Mouse (Mus musculus) forebrain, embryonic 14.5 days (tissue): ENCODE measurements at regions not wholly inside any gene's neighbourhood (a gene's known extent, or its start where the extent isn't known, plus 50 kb on each side); places are given as distances from the start of the nearest gene placed in this dataset.

ENCODE experiments used
- ATAC-seq: fragments of 200-750 bp; cut with Nextera tagmentation; 2 replicates; pipeline ENCODE4 v1.8.0; 2017; ENCODE audit warnings: mild to moderate bottlenecking, moderate library complexity
- DNase-seq: peaks from one replicate; pipeline ENCODE4 v3.0.0-alpha.2; 2015; ENCODE audit warnings: low spot score
- H3K27ac ChIP-seq: fragments of 300-500 bp; sonication (generic); 2 replicates; pipeline ENCODE4 v1.5.1; 2014; ENCODE audit warnings: low read depth, mild to moderate bottlenecking, control low read depth, low read length, moderate library complexity
- H3K27me3 ChIP-seq: fragments of 300-500 bp; sonication (generic); replicated peaks from 2 replicates; pipeline ENCODE4 v1.6.1; 2014; ENCODE audit warnings: low read length, control low read depth, mixed read lengths; ENCODE audit not compliant: control insufficient read depth, insufficient read depth
- H3K36me3 ChIP-seq: fragments of 300-500 bp; sonication (generic); 2 replicates; pipeline ENCODE4 v1.6.1; 2014; ENCODE audit warnings: low read length, control low read depth; ENCODE audit not compliant: control insufficient read depth, insufficient read depth
- H3K4me1 ChIP-seq: fragments of 300-500 bp; sonication (generic); 2 replicates; pipeline ENCODE4 v1.6.1; 2014; ENCODE audit warnings: antibody characterized with exemption, low read length, control low read depth; ENCODE audit not compliant: control insufficient read depth, insufficient read depth
- H3K4me2 ChIP-seq: fragments of 300-500 bp; sonication (generic); 2 replicates; pipeline ENCODE4 v1.6.1; 2014; ENCODE audit warnings: mild to moderate bottlenecking, control low read depth, low read length
- H3K4me3 ChIP-seq: fragments of 300-500 bp; sonication (generic); 2 replicates; pipeline ENCODE4 v1.5.1; 2014; ENCODE audit warnings: low read depth, low read length, control low read depth
- H3K9ac ChIP-seq: fragments of 300-500 bp; sonication (generic); 2 replicates; pipeline ENCODE4 v1.6.1; 2014; ENCODE audit warnings: mild to moderate bottlenecking, low read length, control low read depth, moderate library complexity
- H3K9me3 ChIP-seq: fragments of 300-500 bp; sonication (generic); replicated peaks from 2 replicates; pipeline ENCODE4 v1.6.1; 2016; ENCODE audit warnings: low read length, control low read depth, mixed read lengths; ENCODE audit not compliant: control insufficient read depth
- WGBS: fragments of 180-500 bp; shearing (Covaris S2); extraction: QIAGEN DNeasy Blood & Tissue Kit; methylation state at CpG from one replicate; pipeline ENCODE4 v1.1.7; 2014; 5-methylcytosine and 5-hydroxymethylcytosine counted together

DNA sequence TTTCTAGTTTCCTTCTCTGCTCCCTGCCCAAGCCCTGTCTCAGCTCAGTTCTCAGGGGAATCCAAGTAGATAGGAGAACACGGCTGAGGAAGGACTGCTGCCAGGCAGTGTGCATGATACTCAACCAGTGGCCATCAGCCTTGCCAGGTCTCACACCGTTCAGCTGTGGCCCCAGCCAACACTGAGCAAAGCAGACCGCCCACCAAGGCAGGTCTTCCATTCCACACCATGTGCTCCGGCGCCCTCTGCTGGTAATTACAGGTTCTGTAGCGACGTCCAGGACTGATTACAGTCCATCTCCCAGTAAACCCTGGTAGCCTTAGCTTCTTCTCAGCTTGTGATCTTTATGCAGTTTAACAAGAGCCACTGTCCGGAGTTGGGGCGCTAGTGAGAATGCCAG, 144.5 kb downstream of the Tfcp2l1 start:
- no peak overlapping the region for H3K4me3 ChIP-seq
- H3K4me2 ChIP-seq = no peak overlapping the region
- no peaks in the 10 kb centered on the region for H3K27me3 ChIP-seq
- WGBS = 17% methylated on average over 9 of the region's 9 CpGs
- H3K27ac ChIP-seq = no peak overlapping the region
- peaks cover 12% of the 10 kb centered on the region for H3K4me1 ChIP-seq
- no peaks in the 10 kb centered on the region for H3K9me3 ChIP-seq
- ATAC-seq = no peak
- peak; percentile 62 for DNase-seq
- H3K9ac ChIP-seq = no peak overlapping the region
- no peaks in the 10 kb centered on the region for H3K36me3 ChIP-seq

DNA sequence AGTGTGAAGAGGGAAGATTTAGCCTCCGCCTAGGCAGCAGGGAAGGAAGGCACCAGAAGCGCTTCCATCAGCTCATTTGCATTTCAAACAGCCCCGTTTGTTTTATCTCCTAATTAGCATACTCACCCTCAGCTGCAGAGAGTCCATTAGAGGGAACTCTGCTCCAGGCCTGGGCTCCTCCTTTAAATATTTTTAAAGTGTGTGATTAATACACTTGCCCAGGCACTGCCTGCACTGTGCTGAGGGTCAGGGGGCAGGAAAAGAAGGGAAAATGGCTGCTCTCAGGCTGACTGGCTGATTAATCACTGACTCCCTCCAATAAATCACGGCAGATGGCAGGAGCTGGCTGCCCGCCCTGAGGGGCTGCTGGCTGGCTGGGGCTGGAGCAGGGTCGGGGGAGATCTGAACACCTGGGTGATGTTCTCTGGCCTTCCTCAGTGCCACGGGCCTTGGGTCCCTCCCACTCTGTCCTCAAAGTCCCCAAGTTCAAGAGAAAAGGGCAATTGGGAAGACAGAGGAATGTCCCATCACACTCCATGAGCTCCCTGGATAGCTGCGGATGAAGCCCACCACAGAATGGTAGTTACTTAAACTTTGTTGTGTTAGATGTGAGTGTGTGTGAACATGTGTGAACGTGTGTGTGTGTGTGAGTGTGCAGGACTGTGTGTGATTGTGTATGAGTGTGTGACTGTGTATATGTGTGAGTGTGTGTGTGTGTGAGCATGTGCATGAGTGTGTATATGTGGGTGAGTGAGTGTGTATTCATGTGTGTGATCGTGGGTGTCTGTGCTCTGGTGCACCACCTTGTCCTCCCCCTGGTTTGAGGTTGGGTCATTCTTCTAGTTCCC, 149.1 kb downstream of the Tfcp2l1 start:
- peak; percentile 87 for DNase-seq
- peak overlapping the region; percentile 16; the same call in 1 of the 2 replicates for H3K4me2 ChIP-seq
- peaks cover 12% of the 10 kb centered on the region for H3K4me1 ChIP-seq
- no peaks in the 10 kb centered on the region for H3K36me3 ChIP-seq
- H3K27ac ChIP-seq = peak overlapping the region; percentile 86
- H3K4me3 ChIP-seq = no peak overlapping the region
- H3K9me3 ChIP-seq = no peaks in the 10 kb centered on the region
- ATAC-seq = peak; percentile 92
- H3K27me3 ChIP-seq = no peaks in the 10 kb centered on the region
- 21% methylated on average over 10 of the region's 10 CpGs for WGBS
- H3K9ac ChIP-seq = no peak overlapping the region
